Mouse (Mus musculus) cerebellum, adult 2 months (tissue): ENCODE results near the gene Shb. TPM values are rescaled to one million over a fixed set of nuclear protein-coding genes. Genes with fewer than 3 reads are reported as not detected.
A peak's percentile ranks its signal among the peaks of the same experiment; 100 is the strongest.

Source experiments
- DNase-seq, 2 experiments: peaks; one replicate each; pipeline ENCODE4 v3.0.0; 2021
- H3K27ac ChIP-seq: fragments of 200-500 bp; 2 replicates; pipeline ENCODE4 v1.5.1; 2012; ENCODE audit warnings: low read length, control low read depth, inconsistent platforms; ENCODE audit not compliant: insufficient read depth
- H3K27me3 ChIP-seq: fragments of 200-500 bp; 2 replicates; pipeline ENCODE4 v1.6.1; 2012; ENCODE audit warnings: inconsistent platforms, mild to moderate bottlenecking, low read length, moderate library complexity; ENCODE audit not compliant: control insufficient read depth, insufficient read depth
- H3K4me1 ChIP-seq: fragments of 200-500 bp; 2 replicates; pipeline ENCODE4 v1.6.1; 2011; ENCODE audit warnings: low read length; ENCODE audit not compliant: control insufficient read depth, insufficient read depth
- H3K4me3 ChIP-seq: fragments of 200-500 bp; replicated peaks from 2 replicates; pipeline ENCODE3; 2011; ENCODE audit warnings: mild to moderate bottlenecking, low read depth, low read length, control low read depth; ENCODE audit not compliant: insufficient read depth
- CTCF ChIP-seq: fragments of 200-500 bp; IDR thresholded peaks from 2 replicates; pipeline ENCODE4 v1.5.1; 2011; ENCODE audit warnings: low read depth, mild to moderate bottlenecking, control low read depth, low read length, moderate library complexity, borderline replicate concordance; ENCODE audit not compliant: insufficient read depth
- POLR2A ChIP-seq: fragments of 200-500 bp; IDR thresholded peaks from 2 replicates; pipeline ENCODE4 v1.6.1; 2011; ENCODE audit warnings: low read length, control low read depth, borderline replicate concordance; ENCODE audit not compliant: insufficient read depth
- WGBS: fragments of 180-500 bp; shearing (Covaris S2); methylation state at CpG from one replicate; pipeline ENCODE4 v1.1.7; 2018; 5-methylcytosine and 5-hydroxymethylcytosine counted together
- polyA plus RNA-seq: library from polyadenylated mRNA; depleted of rRNA; stranded (reverse); fragments of >200 nt; gene quantifications from 2 replicates; pipeline ENCODE4 v1.2.3, GENCODE M21; 2012

Gene Shb
- polyA plus RNA-seq, 1 experiment, result 8.3 TPM

GRCm38 (mm10) chr4:45483271-45484245 is 48.7 kb downstream of the Shb start:
- Histone ChIP-seq H3K27me3 (no peaks in the 10 kb centered on the region), H3K27ac (no peak overlapping the region), H3K4me3 (no peak overlapping the region), H3K4me1 (peaks cover 4% of the 10 kb centered on the region)
- TF ChIP-seq CTCF, result no peak
- 86% methylated on average over 8 of the region's 8 CpGs for WGBS
- DNase-seq, result no peak

GRCm38 (mm10) chr4:45482271-45482670 is 50.0 kb downstream of the Shb start:
- H3K27me3 ChIP-seq, result no peaks in the 10 kb centered on the region; the same call in 1 of the 2 replicates
- peaks cover 5% of the 10 kb centered on the region for H3K4me1 ChIP-seq
- TF ChIP-seq CTCF (no peak), POLR2A (no peak)
- H3K27ac ChIP-seq, result no peak overlapping the region
- DNase-seq, result no peak
- 94% methylated on average over 13 of the region's 13 CpGs for WGBS
- H3K4me3 ChIP-seq, result no peak overlapping the region

DNA sequence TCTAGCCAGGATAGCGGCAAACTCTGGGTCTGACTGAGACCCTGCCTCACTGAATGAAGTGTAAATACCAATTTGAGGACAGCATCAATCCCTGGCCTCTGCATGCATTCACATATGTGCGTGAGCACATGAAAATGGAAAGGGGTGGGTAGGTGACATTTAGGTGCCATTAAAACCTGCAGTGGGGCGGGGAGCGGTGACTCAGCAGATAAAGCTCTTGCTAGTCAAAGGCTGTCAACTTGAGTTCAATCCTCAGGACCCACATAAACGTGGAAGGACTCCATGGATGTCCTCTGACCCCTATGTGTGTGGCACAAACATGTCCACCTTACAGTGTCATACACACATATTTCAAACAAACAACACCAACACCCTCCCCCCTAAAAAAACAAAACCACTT is 50.8 kb downstream of the Shb start:
- no peak overlapping the region for H3K4me3 ChIP-seq
- DNase-seq, result no peak
- TF ChIP-seq POLR2A (no peak), CTCF (no peak)
- H3K27me3 ChIP-seq, result no peaks in the 10 kb centered on the region; the same call in 1 of the 2 replicates
- no peak overlapping the region for H3K27ac ChIP-seq
- peaks cover 5% of the 10 kb centered on the region for H3K4me1 ChIP-seq
- WGBS, result 96% methylated on average over 5 of the region's 5 CpGs

DNA sequence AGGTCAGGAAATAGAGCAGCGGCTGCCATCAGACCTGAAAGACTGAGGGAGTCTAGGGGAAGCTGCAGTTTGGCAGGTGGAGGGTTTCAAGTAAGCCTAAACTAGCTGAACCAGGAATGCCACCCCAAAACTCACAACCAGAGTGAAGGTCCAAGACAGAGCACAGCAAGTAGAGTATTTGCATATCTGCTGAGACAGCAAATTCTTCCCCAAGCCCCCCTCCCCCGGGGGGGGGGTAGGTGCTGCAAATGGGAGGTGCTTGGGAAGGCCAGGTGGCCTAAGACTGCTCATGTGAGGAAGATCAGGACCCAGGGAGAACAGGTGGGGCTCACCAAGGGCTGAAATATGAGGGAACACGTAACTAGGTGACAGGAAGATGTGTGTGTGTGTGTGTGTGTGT is 51.7 kb downstream of the Shb start:
- 61% methylated on average over 3 of the region's 3 CpGs for WGBS

GRCm38 (mm10) chr4:45479433-45479832 is 52.8 kb downstream of the Shb start:
- no peak for TF ChIP-seq POLR2A
- 19% methylated on average over 10 of the region's 10 CpGs for WGBS
- no peaks in the 10 kb centered on the region; the same call in 1 of the 2 replicates for H3K27me3 ChIP-seq

More for the DNA sequence above, 51.7 kb downstream of the Shb start:
- peaks cover 5% of the 10 kb centered on the region for H3K4me1 ChIP-seq
- H3K27ac ChIP-seq, result no peak overlapping the region
- no peak overlapping the region for H3K4me3 ChIP-seq
- TF ChIP-seq CTCF, result no peak
- no peak for TF ChIP-seq POLR2A
- no peak for DNase-seq
- no peaks in the 10 kb centered on the region; the same call in 1 of the 2 replicates for H3K27me3 ChIP-seq

DNA sequence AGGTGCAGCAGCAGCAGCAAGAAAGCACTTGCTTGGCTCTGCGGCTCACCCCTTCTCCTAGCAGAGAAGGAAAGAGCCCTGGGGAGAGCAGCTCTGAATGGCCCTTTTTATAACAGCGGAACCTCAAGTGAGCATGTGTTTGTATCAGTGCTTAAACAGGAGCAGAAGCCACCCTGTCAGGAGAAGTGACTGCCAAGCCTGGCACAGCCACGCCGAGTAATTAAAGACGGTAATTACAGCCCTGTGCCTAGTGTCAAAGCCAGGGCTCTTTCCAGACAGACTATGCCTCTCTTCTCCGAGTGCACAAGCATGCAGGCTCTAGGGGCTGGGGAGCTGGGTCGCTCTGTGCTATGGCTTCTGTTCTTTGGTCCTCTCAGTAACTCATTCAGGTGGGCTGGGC is 54.1 kb downstream of the Shb start:
- Histone ChIP-seq H3K27me3 (no peaks in the 10 kb centered on the region; the same call in 1 of the 2 replicates), H3K27ac (no peak overlapping the region), H3K4me1 (peaks cover 5% of the 10 kb centered on the region), H3K4me3 (no peak overlapping the region)
- 2% methylated on average over 7 of the region's 7 CpGs for WGBS
- peak; percentile 34 to 52 for DNase-seq
- TF ChIP-seq POLR2A (no peak), CTCF (no peak)

More at GRCm38 (mm10) chr4:45479433-45479832, 52.8 kb downstream of the Shb start:
- H3K4me1 ChIP-seq, result peaks cover 5% of the 10 kb centered on the region
- H3K27ac ChIP-seq, result no peak overlapping the region
- no peak for DNase-seq
- no peak overlapping the region for H3K4me3 ChIP-seq

GRCm38 (mm10) chr4:45477047-45477446 is 55.2 kb downstream of the Shb start:
- peaks cover 5% of the 10 kb centered on the region for H3K4me1 ChIP-seq
- WGBS, result 96% methylated on average over 3 of the region's 3 CpGs
- no peaks in the 10 kb centered on the region; the same call in 1 of the 2 replicates for H3K27me3 ChIP-seq
- no peak for TF ChIP-seq CTCF
- TF ChIP-seq POLR2A, result no peak
- no peak overlapping the region for H3K27ac ChIP-seq
- no peak for DNase-seq
- no peak overlapping the region for H3K4me3 ChIP-seq

DNA sequence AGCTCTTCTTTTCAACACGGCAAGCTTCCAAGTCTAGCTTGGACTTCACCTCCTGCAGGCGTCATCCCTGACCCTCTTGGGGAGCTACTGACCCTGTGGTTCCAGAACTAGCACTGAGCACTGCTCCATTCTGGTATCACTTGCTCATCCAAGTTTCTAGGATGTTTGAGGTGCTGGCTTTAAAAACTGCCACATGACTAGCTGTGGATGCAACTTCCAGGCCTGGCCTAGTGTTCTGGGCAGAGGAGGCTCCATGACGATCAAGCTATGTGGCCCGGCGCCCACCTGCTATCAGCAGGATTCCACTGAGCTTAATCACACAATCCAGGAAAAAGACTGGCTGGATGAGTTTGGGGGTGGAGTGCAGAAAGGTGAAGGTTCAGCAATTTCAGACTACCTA is 57.4 kb downstream of the Shb start:
- Histone ChIP-seq H3K27me3 (no peaks in the 10 kb centered on the region; the same call in 1 of the 2 replicates), H3K4me3 (no peak overlapping the region), H3K4me1 (peaks cover 5% of the 10 kb centered on the region), H3K27ac (no peak overlapping the region)
- 64% methylated on average over 5 of the region's 5 CpGs for WGBS
- DNase-seq, result no peak
- TF ChIP-seq CTCF, result no peak
- no peak for TF ChIP-seq POLR2A
